Mouse (Mus musculus) thymus, adult 2 months (tissue): ENCODE data around the gene Olfr802. TPM values are rescaled to one million over a fixed set of nuclear protein-coding genes. Genes with fewer than 3 reads are reported as not detected.

Experiments used
- DNase-seq: peaks from one replicate; pipeline ENCODE4 v3.0.0; 2021
- H3K27ac ChIP-seq: fragments of 200-500 bp; 2 replicates; pipeline ENCODE4 v1.5.1; 2012; ENCODE audit warnings: low read length, control low read depth; ENCODE audit not compliant: control insufficient read depth, insufficient read depth
- H3K27me3 ChIP-seq: fragments of 200-500 bp; 2 replicates; pipeline ENCODE4 v1.6.1; 2012; ENCODE audit warnings: mild to moderate bottlenecking, low read length, moderate library complexity, mixed read lengths; ENCODE audit not compliant: control insufficient read depth, insufficient read depth
- H3K36me3 ChIP-seq: fragments of 200-500 bp; 2 replicates; pipeline ENCODE4 v1.6.1; 2012; ENCODE audit warnings: mild to moderate bottlenecking, low read length, moderate library complexity; ENCODE audit not compliant: control insufficient read depth, insufficient read depth
- H3K4me1 ChIP-seq: fragments of 200-500 bp; replicated peaks from 2 replicates; pipeline ENCODE4 v1.6.1; 2012; ENCODE audit warnings: low read length; ENCODE audit not compliant: control insufficient read depth, insufficient read depth
- H3K4me3 ChIP-seq: fragments of 200-500 bp; 2 replicates; pipeline ENCODE4 v1.5.1; 2012; ENCODE audit warnings: mild to moderate bottlenecking, low read length, control low read depth, moderate library complexity; ENCODE audit not compliant: control insufficient read depth, insufficient read depth
- CTCF ChIP-seq: fragments of 200-500 bp; IDR thresholded peaks from 2 replicates; pipeline ENCODE4 v1.5.1; 2012; ENCODE audit warnings: mild to moderate bottlenecking, control low read depth, low read length, moderate library complexity, borderline replicate concordance; ENCODE audit not compliant: control insufficient read depth, poor library complexity, insufficient read depth; ENCODE audit errors: extremely low read depth
- POLR2A ChIP-seq: fragments of 200-500 bp; IDR thresholded peaks from 2 replicates; pipeline ENCODE4 v1.6.1; 2012; ENCODE audit warnings: mild to moderate bottlenecking, low read length, control low read depth, moderate library complexity; ENCODE audit not compliant: control insufficient read depth, poor library complexity, insufficient read depth; ENCODE audit errors: extremely low read depth
- WGBS: fragments of 180-500 bp; shearing (Covaris S2); methylation state at CpG from one replicate; pipeline ENCODE4 v1.1.7; 2018; 5-methylcytosine and 5-hydroxymethylcytosine counted together
- polyA plus RNA-seq: library from polyadenylated mRNA; depleted of rRNA; stranded (reverse); fragments of >200 nt; gene quantifications from 2 replicates; pipeline ENCODE4 v1.2.3, GENCODE M21; 2012; rRNA removed

Gene Olfr802
- polyA plus RNA-seq, result not detected in 2 replicates

DNA sequence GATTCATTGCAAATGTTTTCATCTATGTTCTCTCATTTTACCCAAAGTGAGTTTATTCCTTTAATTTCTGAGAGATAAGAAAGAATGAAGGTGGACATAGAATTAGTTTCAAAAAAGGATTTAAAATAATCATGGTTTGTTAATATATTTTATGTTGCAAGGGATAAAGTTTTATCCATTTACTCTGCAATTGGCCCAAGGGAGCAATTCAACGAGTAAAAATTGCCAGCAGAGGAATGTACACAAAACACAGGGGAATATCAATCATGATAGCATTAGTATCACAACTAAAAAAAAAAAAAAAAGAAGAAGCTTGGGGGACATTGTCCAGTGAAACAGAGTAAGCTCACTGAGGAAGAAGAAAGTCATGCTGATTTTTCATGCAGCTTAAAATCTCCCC, at the start of gene Olfr802:
Gene Olfr802, minus strand, starts transcription at position 101 of the 400 bp plus-strand sequence.
- 65% methylated on average over 1 of the region's 1 CpGs for WGBS

DNA sequence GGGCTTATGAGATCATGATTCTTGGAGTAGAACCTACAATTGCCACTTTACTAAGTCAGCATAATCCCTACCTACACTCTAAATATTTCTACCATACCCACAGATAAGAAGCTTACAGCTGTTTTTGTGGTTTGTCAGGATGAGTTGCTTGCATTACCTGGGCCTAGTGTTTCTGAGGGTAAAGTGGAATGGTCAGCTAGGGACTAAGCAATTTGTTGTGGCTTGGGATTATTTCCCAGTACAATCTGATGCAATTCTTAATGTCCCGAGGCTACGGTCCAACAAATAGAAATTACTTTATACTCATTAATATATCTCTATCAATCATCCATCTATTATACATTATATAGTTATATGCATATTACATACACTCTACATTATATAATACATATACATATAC, 41.3 kb upstream of the Olfr802 start, which contains the start of gene Olfr805:
Gene Olfr805, minus strand, starts transcription at position 101 of the 400 bp plus-strand sequence.
- Histone ChIP-seq H3K27me3 (no peaks in the 10 kb centered on the region), H3K4me1 (no peaks in the 10 kb centered on the region), H3K27ac (no peak within 1 kb of the TSS), H3K4me3 (no peak within 1 kb of the TSS), H3K36me3 (no peaks in the 10 kb centered on the region)
- TF ChIP-seq CTCF (no peak), POLR2A (no peak)
- WGBS, result 97% methylated on average over 2 of the region's 2 CpGs
- DNase-seq, result no peak

More for the DNA sequence above, at the start of gene Olfr802:
- Histone ChIP-seq H3K27ac (no peak within 1 kb of the TSS), H3K27me3 (no peaks in the 10 kb centered on the region), H3K4me3 (no peak within 1 kb of the TSS), H3K4me1 (no peaks in the 10 kb centered on the region), H3K36me3 (no peaks in the 10 kb centered on the region)
- no peak for TF ChIP-seq CTCF
- DNase-seq, result no peak

GRCm38 (mm10) chr10:129702910-129703309, 14.9 kb upstream of the Olfr802 start, which contains the start of gene Olfr804:
Olfr804 (plus strand) TSS chr10:129703210.
- TF ChIP-seq CTCF (no peak), POLR2A (no peak)
- no peaks in the 10 kb centered on the region for H3K4me1 ChIP-seq
- H3K27ac ChIP-seq, result no peak within 1 kb of the TSS
- no peaks in the 10 kb centered on the region for H3K27me3 ChIP-seq
- DNase-seq, result no peak
- H3K36me3 ChIP-seq, result no peaks in the 10 kb centered on the region
- no peak within 1 kb of the TSS for H3K4me3 ChIP-seq

- H3K4me1 ChIP-seq, result no peaks in the 10 kb centered on the region
- no peak within 1 kb of the TSS for H3K27ac ChIP-seq
- no peaks in the 10 kb centered on the region for H3K27me3 ChIP-seq
- TF ChIP-seq POLR2A (no peak), CTCF (no peak)
- H3K4me3 ChIP-seq, result no peak within 1 kb of the TSS
- DNase-seq, result no peak
- H3K36me3 ChIP-seq, result no peaks in the 10 kb centered on the region
- 87% methylated on average over 2 of the region's 2 CpGs for WGBS
These were observed 6.2 kb upstream of the Olfr802 start, which contains the start of gene Olfr803 for GRCm38 (mm10) chr10:129694186-129694585. Olfr803 (minus strand) TSS chr10:129694286.

DNA sequence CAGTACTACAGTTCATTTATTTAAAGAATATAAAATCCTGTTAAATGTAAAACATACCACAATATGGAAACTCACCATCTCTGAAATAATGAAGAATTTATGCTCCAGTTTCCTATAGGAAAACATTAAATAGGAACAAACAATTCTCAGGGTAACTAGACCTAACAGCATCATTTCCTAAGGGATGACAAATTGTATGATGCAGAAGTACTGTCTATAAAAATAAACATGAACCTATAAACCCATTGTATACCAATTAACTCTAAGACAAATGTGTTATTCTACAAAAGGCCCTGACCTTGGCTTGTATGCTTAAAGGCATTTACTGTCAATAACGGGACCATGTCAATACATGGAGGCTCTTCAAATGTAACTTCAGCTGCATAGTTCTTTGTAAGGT, 14.2 kb downstream of the Olfr802 start, which contains the start of gene Olfr801:
Gene Olfr801, minus strand, starts transcription at position 101 of the 400 bp plus-strand sequence.
- TF ChIP-seq CTCF (no peak), POLR2A (no peak)
- 93% methylated on average over 1 of the region's 1 CpGs for WGBS

DNA sequence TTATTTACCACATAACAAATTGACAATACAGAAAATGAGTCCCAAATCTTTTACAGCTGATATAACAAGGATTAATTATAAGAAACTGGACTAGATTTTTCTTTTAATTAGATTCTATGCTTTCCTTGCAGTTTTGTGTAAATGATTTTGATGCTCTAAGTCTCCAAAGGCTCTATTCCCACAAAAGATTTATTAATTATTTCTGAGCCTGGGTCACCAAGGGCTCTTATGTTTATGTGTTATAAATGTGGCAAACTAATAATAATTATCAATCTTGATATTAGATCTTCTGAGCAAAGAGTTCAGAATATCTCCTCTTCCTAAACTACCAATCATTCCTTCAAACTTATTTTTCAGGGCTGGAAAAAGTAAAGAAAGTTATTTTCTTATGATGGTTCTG, 30.6 kb downstream of the Olfr802 start, which contains the start of gene Olfr800:
Gene Olfr800, plus strand, starts transcription at position 301 of the 400 bp plus-strand sequence.
- TF ChIP-seq CTCF, result no peak
- TF ChIP-seq POLR2A, result no peak
- no peak for DNase-seq
- Histone ChIP-seq H3K4me3 (no peak within 1 kb of the TSS), H3K4me1 (no peaks in the 10 kb centered on the region), H3K27ac (no peak within 1 kb of the TSS), H3K36me3 (no peaks in the 10 kb centered on the region), H3K27me3 (no peaks in the 10 kb centered on the region)

More for the DNA sequence above, 14.2 kb downstream of the Olfr802 start, which contains the start of gene Olfr801:
- H3K27ac ChIP-seq, result no peak within 1 kb of the TSS
- H3K27me3 ChIP-seq, result no peaks in the 10 kb centered on the region
- no peaks in the 10 kb centered on the region for H3K4me1 ChIP-seq
- H3K36me3 ChIP-seq, result no peaks in the 10 kb centered on the region
- DNase-seq, result no peak
- no peak within 1 kb of the TSS for H3K4me3 ChIP-seq

DNA sequence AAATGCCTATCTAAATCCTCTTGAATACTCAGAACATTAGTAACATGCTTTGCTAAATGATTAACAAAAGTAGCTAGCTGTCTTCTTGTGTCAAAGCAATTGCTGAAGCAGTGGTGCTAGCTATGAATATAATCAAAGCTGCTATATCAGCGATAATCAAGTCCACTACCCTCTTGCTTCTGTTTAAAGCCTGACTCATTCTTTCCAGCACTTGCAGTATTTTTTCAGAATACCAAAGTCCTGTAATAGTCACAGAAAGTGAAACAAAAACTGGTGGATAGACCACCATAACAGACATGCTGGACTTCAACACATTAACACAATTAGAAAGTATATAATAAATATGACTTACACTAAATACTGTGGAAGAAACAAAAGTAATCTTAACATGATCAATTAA, 36.2 kb downstream of the Olfr802 start:
- H3K36me3 ChIP-seq, result no peaks in the 10 kb centered on the region
- no peak for TF ChIP-seq POLR2A
- TF ChIP-seq CTCF, result no peak
- 85% methylated on average over 1 of the region's 1 CpGs for WGBS
- H3K4me3 ChIP-seq, result no peak overlapping the region
- no peak for DNase-seq
- no peaks in the 10 kb centered on the region for H3K4me1 ChIP-seq
- H3K27ac ChIP-seq, result no peak overlapping the region
- no peaks in the 10 kb centered on the region for H3K27me3 ChIP-seq
